Mouse (Mus musculus): ENCODE data around the gene Osbpl3. TPM values are rescaled to one million over a fixed set of nuclear protein-coding genes. Genes with fewer than 3 reads are reported as not detected.
A peak's percentile ranks its signal among the peaks of the same experiment; 100 is the strongest.

Osbpl3 gene
- polyA plus RNA-seq, 1 experiment from 2014 or later, result 7.3 TPM

- no peak overlapping the region for H3K4me3 ChIP-seq
- 94% methylated on average over 2 of the region's 2 CpGs for WGBS
These were observed 124.5 kb downstream of the Osbpl3 start for GRCm38 (mm10) chr6:50331477-50331876.

GRCm38 (mm10) chr6:50329380-50329779 is 126.6 kb downstream of the Osbpl3 start:
- Histone ChIP-seq H3K4me1 (peaks cover 8% of the 10 kb centered on the region), H3K27ac (no peak overlapping the region), H3K27me3 (ENCODE audit: poor library complexity, severe bottlenecking) (no peaks in the 10 kb centered on the region), H3K36me3 (replicated peaks) (no peaks in the 10 kb centered on the region), H3K4me3 (no peak overlapping the region), H3K9me3 (no peaks in the 10 kb centered on the region)
- no peak for DNase-seq (ENCODE audit: extremely low spot score, low spot score)
- WGBS, result 89% methylated on average over 8 of the region's 8 CpGs

More at GRCm38 (mm10) chr6:50331477-50331876, 124.5 kb downstream of the Osbpl3 start:
- H3K27me3 ChIP-seq (ENCODE audit: poor library complexity, severe bottlenecking), result no peaks in the 10 kb centered on the region
- no peaks in the 10 kb centered on the region for H3K9me3 ChIP-seq
- H3K36me3 ChIP-seq (replicated peaks), result no peaks in the 10 kb centered on the region
- H3K4me1 ChIP-seq, result peaks cover 8% of the 10 kb centered on the region
- DNase-seq (ENCODE audit: extremely low spot score, low spot score), result no peak
- H3K27ac ChIP-seq, result no peak overlapping the region

- H3K27ac ChIP-seq, result no peak overlapping the region
- no peaks in the 10 kb centered on the region for H3K27me3 ChIP-seq (ENCODE audit: poor library complexity, severe bottlenecking)
- no peak for DNase-seq (ENCODE audit: extremely low spot score, low spot score)
- no peaks in the 10 kb centered on the region for H3K36me3 ChIP-seq (replicated peaks)
- 47% methylated on average over 7 of the region's 7 CpGs for WGBS
- H3K9me3 ChIP-seq, result no peaks in the 10 kb centered on the region
- no peak overlapping the region for H3K4me3 ChIP-seq
- peaks cover 8% of the 10 kb centered on the region for H3K4me1 ChIP-seq
These were observed 127.1 kb downstream of the Osbpl3 start for GRCm38 (mm10) chr6:50328901-50329300.

GRCm38 (mm10) chr6:50326192-50326591 is 129.8 kb downstream of the Osbpl3 start:
- no peak for DNase-seq (ENCODE audit: extremely low spot score, low spot score)

GRCm38 (mm10) chr6:50325485-50325884 is 130.5 kb downstream of the Osbpl3 start:
- Histone ChIP-seq H3K4me3 (no peak overlapping the region), H3K36me3 (replicated peaks) (no peaks in the 10 kb centered on the region), H3K27me3 (ENCODE audit: poor library complexity, severe bottlenecking) (no peaks in the 10 kb centered on the region), H3K27ac (no peak overlapping the region), H3K9me3 (no peaks in the 10 kb centered on the region), H3K4me1 (peaks cover 8% of the 10 kb centered on the region)
- WGBS, result 93% methylated on average over 9 of the region's 9 CpGs
- DNase-seq (ENCODE audit: extremely low spot score, low spot score), result no peak

More at GRCm38 (mm10) chr6:50326192-50326591, 129.8 kb downstream of the Osbpl3 start:
- WGBS, result 80% methylated on average over 4 of the region's 4 CpGs
- no peak overlapping the region for H3K27ac ChIP-seq
- H3K4me1 ChIP-seq, result peaks cover 8% of the 10 kb centered on the region
- H3K4me3 ChIP-seq, result no peak overlapping the region
- no peaks in the 10 kb centered on the region for H3K27me3 ChIP-seq (ENCODE audit: poor library complexity, severe bottlenecking)
- H3K9me3 ChIP-seq, result no peaks in the 10 kb centered on the region
- H3K36me3 ChIP-seq (replicated peaks), result no peaks in the 10 kb centered on the region

GRCm38 (mm10) chr6:50322631-50323030 is 133.4 kb downstream of the Osbpl3 start:
- no peaks in the 10 kb centered on the region for H3K9me3 ChIP-seq
- no peak overlapping the region for H3K4me3 ChIP-seq
- peaks cover 14% of the 10 kb centered on the region for H3K4me1 ChIP-seq
- H3K27ac ChIP-seq, result no peak overlapping the region
- no peaks in the 10 kb centered on the region for H3K36me3 ChIP-seq (replicated peaks)
- WGBS, result 76% methylated on average over 9 of the region's 9 CpGs
- no peak for DNase-seq (ENCODE audit: extremely low spot score, low spot score)
- no peaks in the 10 kb centered on the region for H3K27me3 ChIP-seq (ENCODE audit: poor library complexity, severe bottlenecking)

- WGBS, result 87% methylated on average over 6 of the region's 6 CpGs
- no peaks in the 10 kb centered on the region for H3K36me3 ChIP-seq (replicated peaks)
- no peak overlapping the region for H3K27ac ChIP-seq
- H3K27me3 ChIP-seq (ENCODE audit: poor library complexity, severe bottlenecking), result no peaks in the 10 kb centered on the region
- H3K9me3 ChIP-seq, result no peaks in the 10 kb centered on the region
- no peak for DNase-seq (ENCODE audit: extremely low spot score, low spot score)
- peaks cover 14% of the 10 kb centered on the region for H3K4me1 ChIP-seq
- no peak overlapping the region for H3K4me3 ChIP-seq
These were observed 134.3 kb downstream of the Osbpl3 start for GRCm38 (mm10) chr6:50321739-50322138.

- peak overlapping the region; percentile 35 for H3K27ac ChIP-seq
- no peaks in the 10 kb centered on the region for H3K9me3 ChIP-seq
- no peaks in the 10 kb centered on the region for H3K36me3 ChIP-seq (replicated peaks)
- WGBS, result 75% methylated on average over 7 of the region's 7 CpGs
- H3K27me3 ChIP-seq (ENCODE audit: poor library complexity, severe bottlenecking), result no peaks in the 10 kb centered on the region
- no peak overlapping the region for H3K4me3 ChIP-seq
- no peak for DNase-seq (ENCODE audit: extremely low spot score, low spot score)
- H3K4me1 ChIP-seq, result peaks cover 14% of the 10 kb centered on the region
These were observed 137.3 kb downstream of the Osbpl3 start for GRCm38 (mm10) chr6:50318590-50319172.

GRCm38 (mm10) chr6:50318150-50318549 is 137.9 kb downstream of the Osbpl3 start:
- no peaks in the 10 kb centered on the region for H3K36me3 ChIP-seq (replicated peaks)
- peaks cover 14% of the 10 kb centered on the region for H3K4me1 ChIP-seq
- DNase-seq (ENCODE audit: extremely low spot score, low spot score), result no peak
- no peak overlapping the region for H3K4me3 ChIP-seq
- WGBS, result 77% methylated on average over 2 of the region's 2 CpGs
- no peaks in the 10 kb centered on the region for H3K9me3 ChIP-seq
- H3K27me3 ChIP-seq (ENCODE audit: poor library complexity, severe bottlenecking), result no peaks in the 10 kb centered on the region
- peak overlapping the region; percentile 35 for H3K27ac ChIP-seq

- 93% methylated on average over 7 of the region's 7 CpGs for WGBS
- no peak for DNase-seq (ENCODE audit: extremely low spot score, low spot score)
These were observed 139.1 kb downstream of the Osbpl3 start for GRCm38 (mm10) chr6:50316795-50317505.

GRCm38 (mm10) chr6:50314406-50315071 is 141.5 kb downstream of the Osbpl3 start:
- Histone ChIP-seq H3K4me1 (peaks cover 14% of the 10 kb centered on the region), H3K27me3 (ENCODE audit: poor library complexity, severe bottlenecking) (no peaks in the 10 kb centered on the region), H3K4me3 (no peak overlapping the region), H3K27ac (no peak overlapping the region), H3K36me3 (replicated peaks) (no peaks in the 10 kb centered on the region), H3K9me3 (no peaks in the 10 kb centered on the region)
- 83% methylated on average over 12 of the region's 12 CpGs for WGBS
- no peak for DNase-seq (ENCODE audit: extremely low spot score, low spot score)

More at GRCm38 (mm10) chr6:50316795-50317505, 139.1 kb downstream of the Osbpl3 start:
- H3K36me3 ChIP-seq (replicated peaks), result no peaks in the 10 kb centered on the region
- no peak overlapping the region for H3K4me3 ChIP-seq
- no peaks in the 10 kb centered on the region for H3K9me3 ChIP-seq
- H3K4me1 ChIP-seq, result peaks cover 14% of the 10 kb centered on the region
- no peaks in the 10 kb centered on the region for H3K27me3 ChIP-seq (ENCODE audit: poor library complexity, severe bottlenecking)
- no peak overlapping the region for H3K27ac ChIP-seq

- no peak overlapping the region for H3K27ac ChIP-seq
- WGBS, result 44% methylated on average over 4 of the region's 4 CpGs
- no peaks in the 10 kb centered on the region for H3K27me3 ChIP-seq (ENCODE audit: poor library complexity, severe bottlenecking)
- no peaks in the 10 kb centered on the region for H3K9me3 ChIP-seq
- no peaks in the 10 kb centered on the region for H3K36me3 ChIP-seq (replicated peaks)
- H3K4me3 ChIP-seq, result no peak overlapping the region
- no peaks in the 10 kb centered on the region; the same call in 1 of the 2 replicates for H3K4me1 ChIP-seq
- peak; percentile 69 for DNase-seq (ENCODE audit: extremely low spot score, low spot score)
These were observed 143.4 kb downstream of the Osbpl3 start for GRCm38 (mm10) chr6:50312647-50313046.

GRCm38 (mm10) chr6:50309019-50309418 is 147.0 kb downstream of the Osbpl3 start:
- Histone ChIP-seq H3K4me3 (no peak overlapping the region), H3K36me3 (replicated peaks) (no peaks in the 10 kb centered on the region), H3K4me1 (no peaks in the 10 kb centered on the region; the same call in 1 of the 2 replicates), H3K27me3 (ENCODE audit: poor library complexity, severe bottlenecking) (no peaks in the 10 kb centered on the region), H3K9me3 (no peaks in the 10 kb centered on the region), H3K27ac (no peak overlapping the region)
- WGBS, result 49% methylated on average over 6 of the region's 6 CpGs
- DNase-seq (ENCODE audit: extremely low spot score, low spot score), result peak; percentile 24
